ENCODE assay signal across 7 mouse cellular contexts in genomic region chr15:12320441-12321090, GRCm38 (mm10). TPM values are rescaled to one million over a fixed set of nuclear protein-coding genes. Genes with fewer than 3 reads are reported as not detected.
DNase-seq lines count a peak whose midpoint lies in the region; ATAC-seq lines count a peak whose summit lies in the region.

No protein-coding gene starts in this region.

- H3K4me2 ChIP-seq in forebrain, embryonic 15.5 days (replicated peaks) = peak overlapping the region; percentile 65
- peak overlapping the region; percentile 85 for H3K4me2 ChIP-seq in liver, embryonic 13.5 days

- H3K36me3 ChIP-seq in forebrain, embryonic 15.5 days = no peaks in the 10 kb centered on the region
- peaks cover 2% of the 10 kb centered on the region for H3K36me3 ChIP-seq in liver, embryonic 13.5 days

- peak overlapping the region; percentile 93 for H3K4me3 ChIP-seq in forebrain, embryonic 15.5 days
- peak overlapping the region; percentile 99 for H3K4me3 ChIP-seq in liver, embryonic 13.5 days (replicated peaks)

- DNase-seq in 416B (ENCODE audit: low read depth) = peak; percentile 26
- no peak for DNase-seq in liver, embryonic 13.5 days
- no peak for DNase-seq in embryo, embryonic 11 days
- DNase-seq in spleen, adult 18-20 months = no peak
- no peak for DNase-seq in left cerebral cortex, postnatal 10 days (ENCODE audit: extremely low spot score in 1 of 2, low spot score in 2 of 2)

- intact Hi-C loops in left cerebral cortex, postnatal 10 days (cut with DNase I) = loop anchor here (5.0 kb wide), 1 partner anchor 53 kb away; no protein-coding TSS in a partner anchor

- H3K27me3 ChIP-seq in forebrain, embryonic 15.5 days = peaks cover 4% of the 10 kb centered on the region; the same call in 1 of the 2 replicates
- peaks cover 5% of the 10 kb centered on the region; the same call in 1 of the 2 replicates for H3K27me3 ChIP-seq in liver, embryonic 13.5 days

- peaks cover 26% of the 10 kb centered on the region for H3K4me1 ChIP-seq in forebrain, embryonic 15.5 days
- H3K4me1 ChIP-seq in liver, embryonic 13.5 days (replicated peaks) = peaks cover 45% of the 10 kb centered on the region

- H3K9me3 ChIP-seq in forebrain, embryonic 15.5 days = no peaks in the 10 kb centered on the region
- H3K9me3 ChIP-seq in liver, embryonic 13.5 days (replicated peaks) = no peaks in the 10 kb centered on the region

- 6% methylated on average over 22 of the region's 22 CpGs for WGBS in forebrain, embryonic 15.5 days
- 3% methylated on average over 22 of the region's 22 CpGs for WGBS in liver, embryonic 13.5 days (ENCODE audit: insufficient replicate concordance)

- H3K9ac ChIP-seq in forebrain, embryonic 15.5 days (replicated peaks) = peak overlapping the region; percentile 91
- peak overlapping the region; percentile 99 for H3K9ac ChIP-seq in liver, embryonic 13.5 days

- ATAC-seq in CD4-positive, CD25-positive, alpha-beta regulatory T cell, adult 4 months = peak; percentile 40
- ATAC-seq in forebrain, embryonic 15.5 days (replicated peaks) = no peak
- ATAC-seq in liver, embryonic 13.5 days (ENCODE audit: low read depth) = peak; percentile 22

- peak overlapping the region; percentile 94; the same call in 1 of the 2 replicates for H3K27ac ChIP-seq in forebrain, embryonic 15.5 days (replicated peaks)
- H3K27ac ChIP-seq in liver, embryonic 13.5 days = peak overlapping the region; percentile 94

RNA-seq across cellular contexts. Expression of gene Golph3, which starts 0.7 kb away (rescaled TPM):
- polyA plus RNA-seq in CD4-positive, CD25-positive, alpha-beta regulatory T cell, adult 4 months (2017; shearing (Covaris generic)) = 10 to 100 TPM; 17.8 to 30.3 TPM
- polyA plus RNA-seq in forebrain, embryonic 15.5 days (2015; fragmentation: Nextera tagmentation; extraction: Ambion mirVana) = 66.1 and 74.2 TPM in 2 replicates
- polyA plus RNA-seq in liver, embryonic 13.5 days (2015; fragmentation: Nextera tagmentation; extraction: Ambion mirVana) = 51.6 and 66.2 TPM in 2 replicates
- 10 to 100 TPM; 86.6 to 88.9 TPM for total RNA-seq in left cerebral cortex, postnatal 10 days (2021)

RNA-seq across cellular contexts. Expression of gene 1810049J17Rik, which starts 1.1 kb away (rescaled TPM):
- polyA plus RNA-seq in CD4-positive, CD25-positive, alpha-beta regulatory T cell, adult 4 months (2017; shearing (Covaris generic)) = not detected
- polyA plus RNA-seq in forebrain, embryonic 15.5 days (2015; fragmentation: Nextera tagmentation; extraction: Ambion mirVana) = 0.80 and 0.91 TPM in 2 replicates
- polyA plus RNA-seq in liver, embryonic 13.5 days (2015; fragmentation: Nextera tagmentation; extraction: Ambion mirVana) = 0.29 and 1.7 TPM in 2 replicates
- under 1 TPM in 1 of 2 experiments, not detected in 1; 0.86 TPM for total RNA-seq in left cerebral cortex, postnatal 10 days (2021)
